Mouse (Mus musculus): ENCODE results near the gene Myh6.

Gene Myh6

DNA sequence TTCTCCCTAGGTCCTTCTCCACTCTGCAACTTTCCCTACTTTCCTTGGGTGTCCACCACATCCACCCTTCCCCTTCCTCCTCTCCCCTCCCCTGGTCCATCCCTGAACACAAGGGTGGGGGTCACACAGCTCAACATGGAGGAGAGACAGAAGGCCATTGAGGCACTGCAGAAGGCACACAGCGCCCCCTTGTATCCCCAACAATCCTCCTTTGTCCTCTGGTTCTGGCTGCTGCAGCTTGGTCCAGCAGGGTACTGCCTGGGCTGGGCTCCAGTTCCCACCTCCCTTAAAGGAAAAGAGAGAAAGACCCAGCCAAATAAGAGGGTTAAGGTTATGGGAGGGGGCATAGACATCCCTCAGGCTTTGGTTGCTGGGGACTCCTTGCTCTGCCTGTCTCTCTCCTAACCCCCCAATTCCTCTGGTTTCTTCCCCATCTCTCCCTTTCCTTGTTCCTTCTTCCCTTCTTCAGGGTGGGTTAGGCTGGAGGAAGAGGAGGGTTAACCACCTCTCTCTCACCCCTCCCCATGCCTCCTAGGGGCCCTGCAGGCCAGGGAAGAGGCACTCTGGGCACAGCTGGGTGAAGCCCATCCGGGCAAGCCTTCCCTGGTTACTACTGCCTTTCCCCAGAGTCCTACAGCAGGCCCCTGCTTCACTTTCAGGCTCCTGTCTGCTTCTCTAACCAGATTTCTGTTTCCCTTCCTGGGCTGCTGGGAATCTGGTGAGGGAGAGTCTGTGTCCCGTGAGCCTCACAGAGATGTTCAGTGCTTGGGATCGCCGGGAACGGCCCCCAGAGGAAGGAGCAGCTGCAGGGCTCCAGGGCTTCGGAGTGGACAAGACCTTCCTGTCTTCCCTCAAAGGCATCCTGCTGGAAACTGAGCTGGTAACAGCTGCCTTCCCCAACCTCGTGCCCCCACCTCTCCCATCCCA, 30.6 kb downstream of the Myh6 start, which contains the start of gene Cmtm5:
TSS of gene Cmtm5 (plus strand) at position 358 of the 927 bp plus-strand sequence.
- no peak for DNase-seq (ENCODE audit: low read depth, low spot score)

DNA sequence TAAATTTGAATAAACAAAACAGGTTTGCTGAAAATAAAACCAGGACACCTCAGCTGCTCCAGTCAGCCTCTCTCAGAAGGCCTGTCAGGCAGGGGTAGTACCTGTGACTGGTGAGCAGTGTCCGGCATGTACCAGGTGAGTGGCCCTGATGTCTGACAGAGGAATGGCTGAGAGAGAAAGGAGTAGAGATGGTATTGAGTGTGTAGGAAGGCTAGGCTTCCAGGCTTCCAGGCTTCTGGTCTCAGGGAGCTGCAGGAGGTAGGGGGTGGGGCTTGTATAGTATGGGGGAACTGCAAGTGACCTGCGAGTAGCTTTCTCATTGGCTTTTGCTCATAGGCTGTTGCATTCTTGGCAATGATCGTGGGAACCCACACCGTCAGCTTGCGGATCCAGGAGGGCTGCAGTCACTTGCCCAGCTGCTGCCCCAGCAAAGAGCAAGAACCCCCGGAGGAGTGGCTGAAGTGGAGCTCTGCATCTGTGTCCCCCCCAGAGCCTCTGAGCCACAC, 34.0 kb downstream of the Myh6 start, which contains the start of gene Il25:
TSS of gene Il25 (plus strand) at position 51 of the 506 bp plus-strand sequence.
- DNase-seq (ENCODE audit: low read depth, low spot score): no peak

DNA sequence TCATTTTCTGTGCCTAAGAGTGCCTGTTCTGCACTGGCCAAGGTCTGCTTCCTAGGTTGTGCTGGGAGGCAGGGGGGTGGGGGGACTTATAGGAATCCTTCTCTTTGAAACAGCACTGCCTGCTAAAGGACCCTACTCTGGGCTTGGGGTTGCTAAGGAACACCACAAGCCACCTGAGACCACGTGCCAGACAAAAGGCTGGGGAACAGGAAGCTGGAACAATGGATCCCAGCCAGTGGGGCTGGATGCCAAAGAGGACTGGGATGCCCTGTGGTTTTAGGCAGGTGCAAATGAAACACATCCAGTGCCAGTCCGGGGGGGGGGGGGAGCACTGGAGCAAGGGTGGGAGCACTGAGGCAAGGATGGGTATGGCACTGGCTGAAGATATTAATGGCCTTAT, 36.3 kb downstream of the Myh6 start:
- no peak for DNase-seq (ENCODE audit: low read depth, low spot score)

DNA sequence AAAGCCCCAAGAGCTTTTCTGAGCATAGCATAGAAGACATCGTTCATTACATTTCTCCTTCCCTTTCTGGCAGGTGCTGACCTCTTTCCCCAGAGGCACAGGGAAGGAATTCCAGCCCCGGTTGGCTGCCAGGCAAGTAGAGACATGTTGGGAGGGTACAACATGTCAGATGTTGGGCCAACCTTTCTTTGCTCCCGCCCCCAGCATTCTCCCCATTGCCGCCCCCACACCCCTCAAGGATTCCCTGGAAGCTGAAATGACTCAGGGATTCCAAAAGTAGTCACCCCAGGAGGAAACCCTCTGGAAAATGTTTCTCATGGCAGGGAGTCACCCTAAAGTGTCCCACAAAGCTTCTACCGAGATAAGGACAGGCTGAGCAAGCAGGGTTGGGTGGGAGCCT, 36.9 kb downstream of the Myh6 start:
- DNase-seq (ENCODE audit: low read depth, low spot score): no peak

DNA sequence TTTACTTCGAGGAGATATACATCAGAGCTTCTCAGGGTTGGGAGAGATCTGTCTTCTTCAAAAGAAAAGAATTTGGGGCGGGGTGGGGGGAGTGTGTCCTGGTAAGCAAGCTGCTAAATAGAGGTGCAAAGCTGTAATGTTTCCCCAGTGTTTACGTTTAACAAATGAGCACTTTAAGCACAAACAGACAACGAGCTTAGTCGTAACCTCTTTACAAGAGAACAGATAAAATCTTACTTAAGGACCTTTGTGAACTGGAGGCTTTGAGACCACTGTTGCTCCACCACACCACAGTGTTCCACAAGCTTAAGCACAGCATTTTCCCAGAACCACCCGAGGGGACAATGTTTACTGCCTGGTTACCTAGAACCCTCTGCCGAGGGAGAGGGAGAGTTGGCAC, 39.4 kb downstream of the Myh6 start:
- no peak for DNase-seq (ENCODE audit: low read depth, low spot score)

DNA sequence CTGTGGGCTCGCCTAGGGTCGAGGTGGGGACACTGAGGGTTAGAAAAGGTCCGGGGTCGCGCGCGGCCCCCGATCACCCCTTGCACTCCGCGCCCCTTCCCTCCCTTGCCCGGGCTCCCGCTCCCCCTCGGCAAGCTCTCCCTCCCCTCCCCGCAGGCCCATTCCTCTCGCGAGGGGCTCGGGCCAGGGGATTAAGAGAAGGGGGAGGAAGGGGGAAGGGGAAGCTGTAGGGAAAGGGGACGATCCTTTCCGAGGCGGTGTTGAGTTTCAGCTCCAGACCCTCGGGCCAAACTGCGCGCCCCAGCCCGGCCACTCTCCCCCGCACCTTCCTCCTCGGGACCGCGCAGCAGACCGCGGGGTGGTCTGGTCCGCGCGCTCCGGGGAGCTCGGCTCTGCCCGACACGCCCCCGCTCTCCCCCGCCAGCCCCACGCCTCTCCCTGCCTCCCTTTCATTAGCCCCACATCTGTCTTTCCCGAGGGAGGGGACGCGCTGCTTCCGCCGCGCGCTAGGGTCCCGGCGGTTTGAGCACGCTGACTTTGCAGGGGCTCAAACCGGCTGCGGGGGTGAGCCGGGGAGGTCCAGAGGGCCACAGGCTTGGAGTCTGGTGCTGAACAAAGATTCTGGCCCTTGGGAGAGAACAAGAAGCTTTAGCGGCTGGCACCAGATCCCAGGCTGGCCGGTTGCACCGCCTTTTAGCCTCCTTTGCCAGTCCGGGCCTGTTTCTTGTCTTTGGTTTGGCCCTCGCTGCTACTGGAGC, 40.1 kb downstream of the Myh6 start:
- DNase-seq (ENCODE audit: low read depth, low spot score): no peak

DNA sequence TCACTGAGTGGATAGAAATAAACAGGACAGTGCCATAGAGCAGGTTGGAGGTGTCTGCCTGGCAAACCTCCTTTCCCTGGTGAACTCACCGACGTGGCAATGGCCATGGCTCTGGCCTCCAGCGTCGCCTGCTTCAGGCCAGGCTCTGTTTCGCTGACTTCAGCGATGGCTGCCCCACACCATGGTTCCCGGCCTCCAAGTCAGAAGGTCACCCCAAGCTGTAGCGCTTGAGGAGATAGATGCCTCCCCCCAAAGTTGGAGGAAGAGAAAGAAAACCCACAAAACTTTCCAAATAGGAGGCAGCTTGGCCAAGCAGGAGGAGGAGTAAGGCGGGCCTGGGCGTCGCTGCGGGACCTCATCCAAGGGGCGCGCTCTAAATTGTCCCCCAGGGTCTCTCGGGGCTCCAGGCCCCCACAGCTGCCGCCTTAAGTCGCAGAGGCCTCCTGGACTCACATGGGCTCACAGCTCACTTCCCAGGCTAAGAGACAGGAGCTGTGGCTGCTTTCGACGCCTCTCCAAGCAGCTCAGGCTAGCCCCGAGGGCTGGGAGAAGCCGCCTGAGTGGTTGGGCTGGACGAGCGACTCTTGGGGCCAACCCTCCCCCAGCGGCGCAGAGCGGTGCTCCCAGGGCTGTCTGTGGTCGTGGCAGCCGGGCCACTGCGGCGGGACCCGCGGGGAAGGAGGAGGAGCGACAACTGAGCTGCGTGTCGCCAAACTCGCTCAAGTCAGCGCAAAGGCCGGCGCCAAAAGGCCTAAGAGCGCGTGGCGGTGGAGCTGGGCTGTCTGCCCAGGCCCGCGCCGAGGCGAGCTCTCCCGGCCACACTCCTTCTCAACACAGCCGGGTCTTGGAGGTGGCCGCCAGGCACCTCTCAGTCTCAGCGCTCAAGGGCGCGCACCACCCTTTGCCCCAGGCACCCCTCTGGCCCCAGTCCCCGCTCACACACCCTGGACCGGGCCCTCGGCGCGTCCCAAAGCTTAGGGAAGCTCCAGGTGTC, 41.1 kb downstream of the Myh6 start, which contains the start of gene Efs:
TSS of gene Efs (minus strand) at position 778 of the 994 bp plus-strand sequence.
- no peak for DNase-seq (ENCODE audit: low read depth, low spot score)

DNA sequence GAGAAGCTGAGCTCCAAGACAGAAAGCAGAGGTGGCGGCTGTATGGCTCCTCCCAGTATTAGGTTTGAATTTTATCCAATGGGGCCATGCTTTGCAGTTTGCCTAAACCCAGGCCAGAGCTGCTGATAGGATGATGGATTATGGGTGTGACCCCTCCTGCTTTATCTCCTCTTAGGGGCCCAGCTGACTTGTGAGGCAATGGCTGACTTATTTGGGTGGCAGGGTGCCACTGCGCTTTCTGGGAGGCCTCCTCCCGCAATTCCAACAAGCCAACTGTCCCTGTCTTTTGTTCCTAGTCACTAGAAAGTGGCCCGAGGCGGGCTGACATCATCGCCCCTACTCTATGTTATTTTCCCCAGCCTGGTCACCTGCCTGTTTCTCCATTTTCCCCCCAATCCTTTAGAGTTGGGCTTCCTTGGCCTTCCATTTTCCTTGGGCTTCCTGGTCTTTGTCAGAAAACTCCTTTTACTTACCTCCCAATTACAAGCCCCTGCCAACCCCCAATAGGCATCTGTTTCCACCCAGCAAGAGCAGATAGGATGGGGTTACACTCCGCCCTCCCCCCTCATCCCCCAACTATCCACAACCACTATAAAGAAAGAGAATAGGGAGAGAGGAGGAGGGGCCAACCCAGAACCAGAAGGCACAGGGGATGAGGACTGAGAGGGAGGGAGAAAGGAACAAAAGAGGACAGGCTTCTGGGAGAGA, 41.9 kb downstream of the Myh6 start:
- no peak for DNase-seq (ENCODE audit: low read depth, low spot score)

DNA sequence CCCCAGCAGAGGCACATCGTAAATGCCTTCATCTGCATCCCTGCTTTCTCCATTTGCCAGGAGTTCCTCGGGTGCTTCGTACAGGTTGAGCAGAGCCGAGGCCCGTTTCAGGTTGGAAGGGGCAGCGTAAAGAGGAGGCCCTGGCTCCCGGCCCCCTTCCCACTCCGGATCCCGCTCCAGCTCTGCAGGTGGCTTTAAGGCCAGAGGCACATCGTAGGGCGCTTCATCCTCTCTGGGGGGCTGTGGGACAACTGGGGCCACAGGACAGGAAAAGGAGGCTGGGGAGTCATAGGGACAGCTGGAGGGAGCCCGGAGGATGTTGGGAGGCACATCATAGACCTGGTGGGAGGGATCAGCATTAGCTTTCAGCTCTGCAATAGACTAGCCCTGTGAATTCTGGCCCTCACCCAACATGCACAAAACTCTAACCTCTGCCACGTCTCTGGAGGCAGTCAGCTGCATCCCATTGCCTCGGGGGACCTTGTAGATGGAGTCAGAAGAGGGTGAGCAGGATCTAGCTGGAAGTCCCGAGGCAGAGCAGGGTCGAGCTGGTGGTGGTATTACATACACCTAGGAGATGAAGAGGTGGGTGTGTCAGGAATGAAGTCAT, 46.5 kb downstream of the Myh6 start:
- no peak for DNase-seq (ENCODE audit: low read depth, low spot score)

DNA sequence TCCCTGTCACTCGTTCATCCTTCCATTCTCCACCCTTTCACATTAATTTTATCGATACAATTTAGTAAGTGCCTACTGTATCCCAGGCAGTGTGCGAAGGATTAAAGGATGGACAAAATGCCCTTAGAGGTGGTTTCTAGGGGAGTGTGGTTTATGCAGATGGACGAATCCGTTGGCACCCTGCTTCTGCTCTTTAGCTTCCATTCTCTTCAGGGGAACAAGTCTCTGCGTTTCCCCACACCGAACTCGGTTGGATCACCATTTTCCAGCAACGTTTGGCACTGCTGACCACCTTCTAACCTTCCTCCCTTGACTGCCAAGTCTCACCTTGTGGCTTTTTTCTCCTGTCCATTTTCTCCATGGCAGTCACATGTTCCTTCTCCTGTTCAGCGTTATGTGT, 53.4 kb downstream of the Myh6 start:
- DNase-seq (ENCODE audit: low read depth, low spot score): no peak

DNA sequence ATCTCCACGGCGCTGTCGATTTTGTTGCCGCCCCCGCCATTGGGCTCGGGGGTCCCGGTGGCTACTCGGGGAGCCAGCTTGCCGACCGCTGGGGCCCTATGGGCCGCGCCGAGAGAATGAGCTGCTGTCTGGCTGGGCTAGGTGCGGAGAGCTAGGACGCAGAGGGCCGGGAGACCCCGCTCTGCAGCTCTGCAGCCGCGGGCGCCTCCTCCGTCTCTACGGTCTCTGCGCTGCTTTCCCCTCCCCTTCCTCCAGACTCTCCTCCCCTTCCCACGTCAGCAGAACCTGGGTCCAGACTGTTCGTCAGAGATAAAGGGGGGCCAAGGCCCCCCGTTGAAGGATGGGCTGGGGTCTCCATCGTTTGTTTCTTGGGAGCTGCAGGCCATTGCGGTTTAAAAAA, 53.8 kb downstream of the Myh6 start, which contains the start of gene Slc22a17:
TSS of gene Slc22a17 (minus strand) at position 247 of the 400 bp plus-strand sequence.
- DNase-seq (ENCODE audit: low read depth, low spot score): no peak

DNA sequence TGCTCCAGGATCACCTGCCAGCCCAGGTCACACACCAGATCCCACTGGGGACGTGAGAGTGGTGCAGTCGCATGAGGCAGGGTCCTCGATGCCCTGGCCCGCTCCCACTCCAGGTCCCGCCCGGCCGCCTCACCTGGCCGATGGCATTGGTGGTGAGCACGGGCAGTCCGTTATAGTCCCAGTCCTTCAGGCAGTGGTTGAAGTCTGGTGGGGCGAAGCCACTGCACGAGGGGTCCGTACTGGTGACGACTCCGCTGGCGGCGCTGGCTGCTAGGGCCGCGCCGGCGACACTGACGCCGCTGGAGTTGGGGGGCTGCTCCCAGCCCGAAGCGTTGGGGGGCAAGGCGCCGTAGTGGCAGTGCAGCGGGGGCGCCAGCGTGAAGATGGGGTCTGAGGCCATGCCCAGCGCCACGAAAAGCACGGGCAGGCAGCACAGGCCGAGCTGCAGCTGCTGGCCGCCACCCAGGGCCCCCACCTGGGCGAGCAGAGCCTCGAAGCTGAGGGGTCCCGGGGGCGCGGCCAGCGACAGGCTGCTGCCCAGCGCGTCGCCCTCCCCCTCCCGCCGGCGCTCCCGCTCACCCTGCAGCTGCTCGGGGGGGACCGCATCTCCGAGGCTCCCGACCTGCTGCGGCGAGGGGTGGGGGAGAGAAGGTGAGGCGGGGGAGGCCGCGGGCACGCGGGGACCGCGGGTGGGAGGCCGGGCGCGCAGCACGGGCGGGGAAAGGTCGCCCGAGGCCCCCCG, 54.4 kb downstream of the Myh6 start:
- DNase-seq (ENCODE audit: low read depth, low spot score): no peak

DNA sequence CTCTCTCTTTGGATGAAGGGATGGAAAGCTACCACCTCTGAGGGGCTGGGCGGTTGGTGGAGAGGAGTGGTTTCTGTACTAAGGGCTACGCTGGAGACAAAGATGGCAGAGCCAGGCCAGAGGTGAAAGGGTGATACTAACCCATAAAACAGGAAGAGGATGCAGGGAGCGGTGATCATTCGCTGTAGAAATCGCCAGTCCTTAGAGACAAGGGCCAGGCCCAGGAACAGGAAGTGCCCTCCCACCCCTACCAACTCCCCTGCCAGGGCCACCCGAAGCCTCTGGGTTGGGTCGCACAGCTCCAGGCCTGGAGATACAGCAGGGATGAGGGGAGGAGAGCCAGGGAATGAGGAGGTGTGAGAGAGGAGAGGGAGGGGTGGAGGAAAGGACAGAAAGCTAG, 58.0 kb downstream of the Myh6 start:
- no peak for DNase-seq (ENCODE audit: low read depth, low spot score)

DNA sequence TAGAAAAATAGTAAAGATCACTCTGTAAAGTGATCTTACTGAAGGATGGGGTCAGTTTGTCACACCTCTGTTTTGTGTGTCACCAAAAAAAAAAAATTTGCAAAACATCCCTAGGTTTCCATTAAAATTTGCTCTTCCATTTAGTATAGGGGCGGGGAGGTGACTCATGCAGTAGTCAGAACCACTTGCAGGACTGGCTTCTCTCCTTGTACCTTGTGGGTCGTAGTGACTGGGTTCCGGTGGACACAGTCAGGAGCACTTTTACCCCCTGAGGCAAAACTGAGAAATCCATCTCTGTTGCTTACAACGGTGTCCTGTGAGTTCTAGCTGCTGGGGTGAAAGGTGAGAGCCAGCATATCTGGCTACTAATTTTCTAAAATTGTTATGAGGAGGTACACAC, 63.1 kb downstream of the Myh6 start:
- DNase-seq (ENCODE audit: low read depth, low spot score): no peak

DNA sequence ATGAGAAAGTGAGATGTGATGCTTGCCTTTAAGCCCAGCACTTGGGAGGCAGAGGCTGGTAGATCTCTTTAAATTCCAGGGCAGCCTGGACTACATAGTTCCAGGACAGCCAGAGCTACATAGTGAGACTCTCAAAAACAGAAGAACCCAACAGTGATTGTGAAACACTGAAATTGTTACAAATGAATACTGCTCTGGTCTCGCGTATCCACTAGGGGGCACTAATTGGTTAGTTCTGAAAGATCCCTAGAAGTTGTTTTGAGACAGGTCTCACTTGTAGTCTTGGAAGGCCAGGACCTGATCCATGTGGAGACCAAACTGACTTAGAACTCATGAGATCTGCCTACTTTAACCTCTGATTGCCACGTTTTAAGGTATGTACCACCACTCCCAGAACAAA, 66.3 kb downstream of the Myh6 start:
- DNase-seq (ENCODE audit: low read depth, low spot score): peak; percentile 77

DNA sequence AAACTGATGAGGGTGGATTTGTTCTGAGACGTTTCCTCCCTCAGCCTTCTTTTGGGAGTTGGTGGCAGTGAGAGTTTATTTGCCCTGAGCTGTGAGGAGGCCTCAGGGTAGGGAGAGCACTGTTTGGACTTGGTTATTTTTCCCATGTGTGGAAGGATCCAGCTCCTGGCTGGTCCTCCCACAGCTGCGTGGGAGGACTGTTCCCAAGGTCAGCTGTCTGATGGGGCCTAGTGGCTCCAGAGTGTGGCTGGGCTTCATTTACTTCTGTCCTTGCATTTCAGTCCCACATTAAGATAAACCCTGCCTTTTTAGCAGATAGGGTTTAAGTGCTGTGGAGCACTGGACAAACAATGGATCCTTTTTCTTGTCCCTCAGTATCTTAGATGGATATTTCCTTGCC, 69.3 kb downstream of the Myh6 start:
- no peak for DNase-seq (ENCODE audit: low read depth, low spot score)

DNA sequence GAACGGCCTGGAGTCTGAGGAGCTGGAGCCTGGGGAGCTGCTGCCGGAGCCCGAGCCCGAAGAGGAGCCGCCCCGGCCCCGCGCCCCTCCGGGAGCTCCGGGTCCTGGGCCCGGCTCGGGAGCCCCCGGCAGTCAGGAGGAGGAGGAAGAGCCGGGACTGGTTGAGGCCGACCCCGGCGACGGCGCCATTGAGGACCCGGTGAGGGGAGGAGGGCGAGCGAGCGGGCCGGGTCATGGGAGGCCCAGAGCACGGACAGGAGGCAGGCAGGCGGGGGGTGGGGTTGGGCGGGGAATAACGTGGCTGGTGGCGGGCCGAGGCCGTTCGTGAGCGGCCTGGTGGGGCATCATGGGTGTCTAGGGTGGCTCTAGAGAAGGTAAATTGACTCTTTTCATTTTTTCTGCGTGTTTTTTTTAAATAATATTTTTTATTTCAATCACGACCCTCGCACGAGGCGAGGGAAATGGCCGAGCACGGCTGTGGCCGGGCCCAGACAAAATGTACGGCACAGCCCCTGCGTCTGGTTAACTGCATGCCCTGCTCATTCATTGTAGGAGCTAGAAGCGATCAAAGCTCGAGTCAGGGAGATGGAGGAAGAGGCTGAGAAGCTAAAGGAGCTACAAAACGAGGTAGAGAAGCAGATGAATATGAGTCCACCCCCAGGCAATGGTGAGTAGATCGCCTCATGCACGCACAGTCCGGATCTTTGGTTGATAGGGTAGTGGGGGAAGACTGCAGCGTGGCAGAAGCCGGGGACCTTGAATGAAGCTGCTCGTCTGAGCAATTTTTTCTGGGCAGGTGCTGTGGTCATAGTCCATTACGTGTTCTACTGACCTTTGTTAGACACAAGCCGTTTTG, 72.2 kb downstream of the Myh6 start:
- DNase-seq (ENCODE audit: low read depth, low spot score): peak; percentile 67

DNA sequence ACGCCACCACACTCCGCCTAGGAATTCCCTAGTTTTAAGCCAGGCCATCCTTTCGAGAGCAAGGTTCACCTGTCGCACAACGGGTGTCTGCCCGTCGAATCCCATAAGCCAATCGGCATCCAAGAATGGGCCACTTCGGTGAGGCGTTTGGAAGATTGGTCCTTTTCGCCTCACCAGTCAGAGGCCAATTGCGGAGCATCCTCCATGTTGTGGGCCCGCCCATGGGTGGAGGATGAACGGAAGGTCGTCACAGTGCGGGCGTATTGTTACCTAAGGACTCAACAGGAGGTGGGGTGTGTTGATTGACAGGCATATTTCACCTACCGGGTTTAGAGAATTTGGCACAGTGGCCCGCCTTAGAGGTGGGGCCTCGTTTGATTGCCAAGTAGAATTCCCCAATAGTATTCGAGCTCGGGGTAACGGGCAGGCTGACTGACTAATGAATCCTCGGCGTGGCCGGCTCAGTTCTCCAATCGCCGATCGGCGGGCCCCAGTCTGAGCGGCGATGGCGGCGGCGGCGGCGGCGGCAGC, 73.0 kb downstream of the Myh6 start:
- DNase-seq (ENCODE audit: low read depth, low spot score): peak; percentile 99
